Mouse (Mus musculus) spleen, adult 2 months (tissue): Measurements from ENCODE around the gene Ppp1r26. TPM values are rescaled to one million over a fixed set of nuclear protein-coding genes. Genes with fewer than 3 reads are reported as not detected.

ENCODE experiments used
- DNase-seq, 2 experiments: peaks; one replicate each; pipeline versions ENCODE4 v3.0.0 to v3.0.0-alpha.2; 2012 to 2021; ENCODE audit warnings: low spot score in 2 of 2, low read depth in 1 of 2
- H3K27ac ChIP-seq: fragments of 200-500 bp; 2 replicates; pipeline ENCODE4 v1.5.1; 2012; ENCODE audit warnings: low read length, inconsistent platforms; ENCODE audit not compliant: insufficient read depth
- H3K27me3 ChIP-seq: fragments of 200-500 bp; 2 replicates; pipeline ENCODE4 v1.6.1; 2012; ENCODE audit warnings: mild to moderate bottlenecking, moderate library complexity, low read length, inconsistent platforms; ENCODE audit not compliant: control insufficient read depth, insufficient read depth
- H3K36me3 ChIP-seq: fragments of 200-500 bp; 2 replicates; pipeline ENCODE4 v1.6.1; 2012; ENCODE audit warnings: mild to moderate bottlenecking, low read length, inconsistent platforms; ENCODE audit not compliant: control insufficient read depth, insufficient read depth
- H3K4me1 ChIP-seq: fragments of 200-500 bp; 2 replicates; pipeline ENCODE4 v1.6.1; 2011; ENCODE audit warnings: inconsistent platforms; ENCODE audit not compliant: control insufficient read depth, insufficient read depth, insufficient read length
- H3K4me3 ChIP-seq: fragments of 200-500 bp; 2 replicates; pipeline ENCODE4 v1.5.1; 2011; ENCODE audit warnings: mild to moderate bottlenecking, inconsistent platforms; ENCODE audit not compliant: insufficient read depth, insufficient read length; ENCODE audit errors: extremely low read depth
- CTCF ChIP-seq: fragments of 200-500 bp; IDR thresholded peaks from 2 replicates; pipeline ENCODE4 v1.5.1; 2011; ENCODE audit warnings: mild to moderate bottlenecking, inconsistent platforms; ENCODE audit not compliant: insufficient read depth, insufficient read length, insufficient replicate concordance; ENCODE audit errors: extremely low read depth
- POLR2A ChIP-seq: fragments of 200-500 bp; IDR thresholded peaks from 2 replicates; pipeline ENCODE4 v1.6.1; 2011; ENCODE audit warnings: low read depth, low read length, inconsistent platforms
- WGBS: fragments of 180-500 bp; shearing (Covaris S2); methylation state at CpG from one replicate; pipeline ENCODE4 v1.1.7; 2018; 5-methylcytosine and 5-hydroxymethylcytosine counted together
- polyA plus RNA-seq: library from polyadenylated mRNA; depleted of rRNA; stranded (reverse); fragments of >200 nt; gene quantifications from 2 replicates; pipeline ENCODE4 v1.2.3, GENCODE M21; 2012

Gene Ppp1r26
- polyA plus RNA-seq, 1 experiment = 0.81 TPM

GRCm38 (mm10) chr2:28409566-28409965, 37.0 kb upstream of the Ppp1r26 start:
- no peak overlapping the region for H3K27ac ChIP-seq
- no peaks in the 10 kb centered on the region; the same call in 1 of the 2 replicates for H3K4me1 ChIP-seq
- TF ChIP-seq POLR2A (no peak), CTCF (no peak)
- H3K27me3 ChIP-seq = no peaks in the 10 kb centered on the region
- no peaks in the 10 kb centered on the region for H3K36me3 ChIP-seq
- no peak overlapping the region for H3K4me3 ChIP-seq
- DNase-seq = no peak
- WGBS = 79% methylated on average over 3 of the region's 3 CpGs

DNA sequence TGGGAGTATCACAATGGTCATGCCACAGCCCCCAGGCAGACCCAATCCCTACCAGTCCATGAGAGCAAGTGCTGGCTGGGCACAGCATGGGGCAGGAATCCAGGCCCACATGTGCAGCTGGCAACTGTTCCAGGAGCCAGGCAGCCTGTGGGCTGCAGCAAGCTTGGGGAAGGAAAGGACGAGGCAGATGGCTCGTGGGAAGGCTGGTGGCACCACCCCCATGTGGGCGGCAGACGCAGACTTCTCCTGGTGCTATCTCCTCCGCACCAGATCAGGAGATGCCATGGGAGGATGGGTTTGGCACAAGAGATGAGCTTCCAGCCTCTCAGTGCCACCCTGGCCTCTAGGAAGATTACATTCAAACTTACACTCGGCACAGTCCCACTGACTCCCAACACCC, 33.7 kb upstream of the Ppp1r26 start:
- H3K27ac ChIP-seq = no peak overlapping the region
- H3K27me3 ChIP-seq = no peaks in the 10 kb centered on the region
- H3K4me1 ChIP-seq = no peaks in the 10 kb centered on the region
- no peaks in the 10 kb centered on the region for H3K36me3 ChIP-seq
- WGBS = 80% methylated on average over 6 of the region's 6 CpGs
- no peak for DNase-seq
- TF ChIP-seq CTCF = no peak
- no peak for TF ChIP-seq POLR2A
- H3K4me3 ChIP-seq = no peak overlapping the region

GRCm38 (mm10) chr2:28414116-28414756, 32.4 kb upstream of the Ppp1r26 start:
- Histone ChIP-seq H3K27me3 (no peaks in the 10 kb centered on the region), H3K36me3 (no peaks in the 10 kb centered on the region), H3K27ac (no peak overlapping the region), H3K4me1 (no peaks in the 10 kb centered on the region), H3K4me3 (no peak overlapping the region)
- 88% methylated on average over 5 of the region's 5 CpGs for WGBS
- DNase-seq = no peak
- TF ChIP-seq CTCF = no peak
- TF ChIP-seq POLR2A = no peak

DNA sequence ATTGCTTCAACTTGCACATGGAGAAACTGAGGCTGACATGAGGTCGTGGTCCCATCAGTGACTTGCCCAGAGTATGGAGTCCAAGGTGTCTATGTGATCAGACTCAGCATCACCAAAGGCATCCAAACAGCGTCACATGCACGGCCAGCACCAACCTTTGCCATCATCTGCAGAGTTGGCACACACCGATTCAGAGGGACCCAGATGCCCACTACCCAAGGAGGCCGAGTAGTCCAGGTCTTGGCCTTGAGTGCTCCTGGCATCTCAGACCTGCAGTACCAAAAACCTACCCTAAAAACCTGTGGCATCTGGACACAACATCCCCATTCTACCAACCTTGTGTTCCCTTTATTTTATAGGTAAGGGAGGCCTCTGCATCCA, 31.9 kb upstream of the Ppp1r26 start:
- Histone ChIP-seq H3K4me3 (no peak overlapping the region), H3K4me1 (no peaks in the 10 kb centered on the region), H3K36me3 (no peaks in the 10 kb centered on the region), H3K27ac (no peak overlapping the region), H3K27me3 (no peaks in the 10 kb centered on the region)
- WGBS = 90% methylated on average over 5 of the region's 5 CpGs
- no peak for DNase-seq
- TF ChIP-seq POLR2A (no peak), CTCF (no peak)

DNA sequence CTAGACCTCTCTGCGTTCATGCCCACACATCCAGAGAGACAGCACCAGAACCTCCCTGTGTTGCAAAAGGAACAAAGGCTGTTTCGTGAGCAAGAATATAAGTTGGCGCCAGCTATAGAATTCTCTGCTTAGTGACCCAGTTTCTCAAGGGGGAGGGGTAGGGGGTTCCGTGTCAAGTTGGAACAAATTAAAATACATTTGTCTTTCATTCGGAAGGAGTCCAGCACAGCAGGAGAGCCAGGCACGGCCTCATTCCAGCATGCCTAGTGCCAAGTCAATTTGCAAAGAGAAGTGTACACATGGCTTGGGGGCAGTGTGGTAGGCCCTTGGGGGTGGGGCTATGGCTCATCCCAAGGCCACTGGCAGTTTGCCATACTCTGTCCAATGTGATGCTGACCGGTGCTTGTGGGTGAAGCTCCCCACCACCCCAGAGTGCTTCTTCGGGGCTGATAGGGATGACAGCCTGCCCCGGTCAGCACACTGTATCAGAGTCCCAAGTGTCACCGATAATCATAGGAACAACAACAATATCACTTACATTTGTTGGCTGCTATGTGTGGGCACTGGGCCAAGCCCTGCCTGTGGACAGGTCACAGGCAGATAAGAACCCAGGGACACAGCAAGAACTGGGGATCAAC, 31.1 kb upstream of the Ppp1r26 start:
- Histone ChIP-seq H3K4me3 (no peak overlapping the region), H3K36me3 (no peaks in the 10 kb centered on the region), H3K27ac (no peak overlapping the region), H3K4me1 (no peaks in the 10 kb centered on the region), H3K27me3 (no peaks in the 10 kb centered on the region)
- DNase-seq = no peak
- no peak for TF ChIP-seq CTCF
- TF ChIP-seq POLR2A = no peak
- 83% methylated on average over 10 of the region's 10 CpGs for WGBS

GRCm38 (mm10) chr2:28416511-28416910, 30.1 kb upstream of the Ppp1r26 start:
- Histone ChIP-seq H3K4me3 (no peak overlapping the region), H3K27me3 (no peaks in the 10 kb centered on the region), H3K4me1 (no peaks in the 10 kb centered on the region), H3K27ac (no peak overlapping the region), H3K36me3 (no peaks in the 10 kb centered on the region)
- TF ChIP-seq CTCF (no peak), POLR2A (no peak)
- no peak for DNase-seq
- 92% methylated on average over 1 of the region's 1 CpGs for WGBS

DNA sequence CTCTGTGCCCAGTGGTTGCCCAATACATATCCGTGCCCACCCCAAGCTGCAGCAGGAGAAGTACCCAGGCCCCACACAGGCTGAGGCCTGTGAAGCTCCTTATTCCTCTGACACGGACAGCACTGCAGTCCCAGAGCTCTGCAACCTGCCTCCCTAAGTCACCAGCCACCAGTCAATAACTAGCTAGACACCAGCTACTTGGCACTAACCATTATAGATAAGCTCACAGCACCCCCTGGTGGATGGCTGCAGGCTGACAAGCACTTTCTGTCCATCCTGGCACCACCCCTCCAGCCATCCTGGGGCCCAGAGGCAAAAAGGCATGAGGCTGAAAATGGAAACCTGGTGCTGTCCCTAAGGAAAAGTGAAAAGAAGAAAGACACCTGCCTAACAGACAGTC, 28.6 kb upstream of the Ppp1r26 start:
- peak; percentile 18 to 69 for DNase-seq
- no peak overlapping the region for H3K4me3 ChIP-seq
- no peaks in the 10 kb centered on the region for H3K4me1 ChIP-seq
- no peak overlapping the region for H3K27ac ChIP-seq
- TF ChIP-seq POLR2A = no peak
- peak; percentile 67; the same call in 1 of the 2 replicates for TF ChIP-seq CTCF
- no peaks in the 10 kb centered on the region for H3K36me3 ChIP-seq
- no peaks in the 10 kb centered on the region for H3K27me3 ChIP-seq
- 38% methylated on average over 2 of the region's 2 CpGs for WGBS
